Mouse (Mus musculus) MEL (cell line): Measurements from ENCODE around the gene Ablim2. TPM values are rescaled to one million over a fixed set of nuclear protein-coding genes. Genes with fewer than 3 reads are reported as not detected.

Experiments used
- DNase-seq: peaks from one replicate; pipeline ENCODE4 v3.0.0; 2011; ENCODE audit warnings: low read depth, low spot score
- H3K27ac ChIP-seq: 2 replicates; pipeline ENCODE4 v1.5.1; 2012; ENCODE audit warnings: low read depth, mild to moderate bottlenecking, control low read depth, low read length, moderate library complexity; ENCODE audit not compliant: control insufficient read depth
- H3K27me3 ChIP-seq, 2 experiments: fragments of 150-350 bp in 1 of 2; sonication (generic) in 1 of 2; 2 replicates each; pipeline ENCODE4 v1.6.1; 2012; ENCODE audit warnings: low read length in 2 of 2, mild to moderate bottlenecking in 2 of 2, improper control_type of control experiment in 1 of 2, moderate library complexity in 1 of 2; ENCODE audit not compliant: insufficient read depth in 2 of 2, control insufficient read depth in 1 of 2
- H3K36me3 ChIP-seq, 2 experiments: 2 replicates each; pipeline ENCODE4 v1.6.1; 2012 to 2014; ENCODE audit warnings: low read length in 2 of 2, improper control_type of control experiment in 1 of 2, inconsistent platforms in 1 of 2, mild to moderate bottlenecking in 1 of 2; ENCODE audit not compliant: insufficient read depth in 2 of 2, control insufficient read depth in 1 of 2
- H3K4me1 ChIP-seq, 2 experiments: fragments of 150-350 bp in 1 of 2; sonication (generic) in 1 of 2; 2 replicates each; pipeline ENCODE4 v1.6.1; 2012; ENCODE audit warnings: low read length in 2 of 2, improper control_type of control experiment in 1 of 2, mild to moderate bottlenecking in 1 of 2; ENCODE audit not compliant: insufficient read depth in 2 of 2, control insufficient read depth in 1 of 2
- H3K4me3 ChIP-seq, 2 experiments: fragments of 150-350 bp in 1 of 2; sonication (generic) in 1 of 2; 2 replicates each; pipeline ENCODE4 v1.5.1; 2012; ENCODE audit warnings: low read depth in 2 of 2, low read length in 2 of 2, mild to moderate bottlenecking in 2 of 2, moderate library complexity in 2 of 2, control low read depth in 1 of 2, improper control_type of control experiment in 1 of 2; ENCODE audit not compliant: control insufficient read depth in 1 of 2, insufficient read depth in 1 of 2
- H3K79me2 ChIP-seq: 2 replicates; pipeline ENCODE4 v1.6.1; 2012; ENCODE audit warnings: mild to moderate bottlenecking, low read length, moderate library complexity; ENCODE audit not compliant: control insufficient read depth, poor library complexity, insufficient read depth
- H3K9ac ChIP-seq: 2 replicates; pipeline ENCODE4 v1.6.1; 2012; ENCODE audit warnings: low read depth, mild to moderate bottlenecking, control low read depth, low read length, moderate library complexity; ENCODE audit not compliant: control insufficient read depth, poor library complexity, severe bottlenecking
- H3K9me3 ChIP-seq: fragments of 150-350 bp; sonication (generic); replicated peaks from 2 replicates; pipeline ENCODE4 v1.6.1; 2012; ENCODE audit warnings: mild to moderate bottlenecking, low read length, improper control_type of control experiment, moderate library complexity; ENCODE audit not compliant: insufficient read depth
- CTCF ChIP-seq, 3 experiments: IDR thresholded peaks in 2 of 3; conservative IDR thresholded peaks in 1 of 3; 2 replicates each; pipeline ENCODE4 v1.5.1; 2011 to 2012; ENCODE audit warnings: low read length in 3 of 3, low read depth in 2 of 3, mild to moderate bottlenecking in 2 of 3, improper control_type of control experiment in 1 of 3, inconsistent platforms in 1 of 3, mixed read lengths in 1 of 3, moderate library complexity in 1 of 3; ENCODE audit not compliant: control insufficient read depth in 1 of 3, insufficient read depth in 1 of 3, poor library complexity in 1 of 3, severe bottlenecking in 1 of 3
- E2F4 ChIP-seq: IDR thresholded peaks from 2 replicates; pipeline ENCODE4 v1.6.1; 2011; ENCODE audit warnings: low read depth, low read length, improper control_type of control experiment, borderline replicate concordance
- ETS1 ChIP-seq: IDR thresholded peaks from 2 replicates; pipeline ENCODE4 v1.6.1; 2012; ENCODE audit warnings: low read depth, mild to moderate bottlenecking, inconsistent platforms, low read length, improper control_type of control experiment, moderate library complexity
- GABPA ChIP-seq: IDR thresholded peaks from 2 replicates; pipeline ENCODE4 v1.6.1; 2012; ENCODE audit warnings: low read depth, mild to moderate bottlenecking, inconsistent platforms, low read length, improper control_type of control experiment, moderate library complexity
- GATA1 ChIP-seq: IDR thresholded peaks from 2 replicates; pipeline ENCODE4 v1.6.1; 2011; ENCODE audit warnings: low read depth, low read length, improper control_type of control experiment
- KAT2A ChIP-seq: conservative IDR thresholded peaks from 2 replicates; pipeline ENCODE4 v1.6.1; 2012; ENCODE audit warnings: low read depth, low read length, improper control_type of control experiment, inconsistent platforms
- MAZ ChIP-seq: IDR thresholded peaks from 2 replicates; pipeline ENCODE4 v1.6.1; 2012; ENCODE audit warnings: low read depth, mild to moderate bottlenecking, inconsistent platforms, low read length, improper control_type of control experiment
- MYB ChIP-seq: IDR thresholded peaks from 2 replicates; pipeline ENCODE4 v1.6.1; 2011; ENCODE audit warnings: mild to moderate bottlenecking, low read depth, low read length, improper control_type of control experiment
- MYC ChIP-seq: IDR thresholded peaks from 2 replicates; pipeline ENCODE4 v1.6.1; 2011; ENCODE audit warnings: low read depth, mild to moderate bottlenecking, low read length, improper control_type of control experiment, moderate library complexity
- POLR2AphosphoS2 ChIP-seq: IDR thresholded peaks from 2 replicates; pipeline ENCODE4 v1.6.1; 2011; ENCODE audit warnings: low read length, improper control_type of control experiment
- UBTF ChIP-seq: IDR thresholded peaks from 2 replicates; pipeline ENCODE4 v1.6.1; 2012; ENCODE audit warnings: low read depth, mild to moderate bottlenecking, inconsistent platforms, low read length, improper control_type of control experiment, moderate library complexity, borderline replicate concordance; ENCODE audit not compliant: insufficient read depth
- USF2 ChIP-seq, 2 experiments: IDR thresholded peaks; 2 replicates each; pipeline ENCODE4 v1.6.1; 2011 to 2012; ENCODE audit warnings: improper control_type of control experiment in 2 of 2, low read length in 2 of 2, borderline replicate concordance in 1 of 2, inconsistent platforms in 1 of 2, low read depth in 1 of 2, mild to moderate bottlenecking in 1 of 2; ENCODE audit not compliant: insufficient read depth in 1 of 2
- polyA plus RNA-seq, 2 experiments: library from polyadenylated mRNA; stranded (reverse) in 1 of 2; unstranded in 1 of 2; fragments of >175 nt in 1 of 2; fragments of >200 nt in 1 of 2; gene quantifications; 2 replicates each; pipeline versions ENCODE4 v1.2.1 to v1.2.4; 2012; ENCODE audit warnings: low replicate concordance in 2 of 2, low read depth in 1 of 2; ENCODE audit not compliant: insufficient read length in 2 of 2, insufficient read depth in 1 of 2, missing spikeins in 1 of 2
- total RNA-seq: library from RNA; depleted of rRNA; stranded (reverse); fragments of 300-350 nt; gene quantifications from 2 replicates; pipeline ENCODE4 v1.2.3, GENCODE M21; 2012

Ablim2 gene
- total and polyA plus RNA-seq, 3 experiments, result not detected

DNA sequence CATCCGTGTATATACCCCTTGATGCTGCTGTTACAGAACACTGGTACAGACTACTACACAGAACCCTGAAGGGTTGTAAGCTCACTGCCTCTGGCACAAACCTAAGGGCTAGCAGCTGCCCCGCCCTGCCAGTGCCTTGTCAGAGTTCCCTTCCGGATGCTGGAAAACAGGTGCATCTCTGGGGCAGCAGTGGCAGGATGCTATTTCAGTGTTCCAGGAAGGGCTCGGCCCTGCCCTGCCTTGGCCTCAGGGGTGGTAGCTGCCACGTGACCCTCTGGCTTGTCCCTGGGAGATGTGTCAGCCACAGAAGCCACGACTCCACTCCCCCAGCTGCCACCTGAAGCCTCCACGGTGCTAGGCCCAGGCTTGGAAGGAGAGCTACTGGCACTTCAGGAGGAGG, 28.2 kb downstream of the Ablim2 start:
- H3K27ac ChIP-seq, result no peak overlapping the region
- H3K9ac ChIP-seq, result no peak overlapping the region
- TF ChIP-seq MYC (no peak), USF2 (IDR thresholded peaks at IDR 0.05; ENCODE audit: borderline replicate concordance in 1 of 2, insufficient read depth in 1 of 2, low read depth in 1 of 2, low read length in 2 of 2) (no peak), MAZ (no peak), GATA1 (no peak), POLR2AphosphoS2 (no peak)
- H3K4me1 ChIP-seq, result no peaks in the 10 kb centered on the region
- no peak for DNase-seq
- H3K4me3 ChIP-seq, result no peak overlapping the region
- no peaks in the 10 kb centered on the region for H3K36me3 ChIP-seq
- no peaks in the 10 kb centered on the region for H3K27me3 ChIP-seq
- H3K79me2 ChIP-seq, result no peaks in the 10 kb centered on the region
- H3K9me3 ChIP-seq, result no peaks in the 10 kb centered on the region

DNA sequence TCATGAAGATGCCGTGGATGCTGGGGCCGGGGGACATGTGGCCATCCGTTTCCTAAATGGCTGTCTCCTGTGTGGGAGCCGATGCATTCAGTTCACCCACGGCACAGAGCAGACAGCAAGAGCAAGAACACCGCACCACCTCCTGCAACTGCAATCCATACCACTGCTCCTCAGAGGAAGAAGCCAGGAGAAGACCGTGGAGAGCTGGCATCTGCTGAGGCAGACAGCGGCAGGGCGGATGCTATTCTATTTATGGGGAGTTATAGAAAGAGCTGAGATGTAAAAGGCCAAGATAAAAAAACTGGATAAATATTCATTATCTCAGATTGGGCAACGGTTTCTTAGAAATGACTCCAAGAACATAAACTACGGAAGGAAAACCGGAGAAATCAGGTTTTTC, 30.2 kb downstream of the Ablim2 start:
- H3K9ac ChIP-seq, result no peak overlapping the region
- no peaks in the 10 kb centered on the region for H3K79me2 ChIP-seq
- H3K27me3 ChIP-seq, result no peaks in the 10 kb centered on the region
- DNase-seq, result no peak
- no peak overlapping the region for H3K4me3 ChIP-seq
- H3K36me3 ChIP-seq, result no peaks in the 10 kb centered on the region
- no peaks in the 10 kb centered on the region for H3K9me3 ChIP-seq
- H3K4me1 ChIP-seq, result no peaks in the 10 kb centered on the region
- TF ChIP-seq MYB (no peak), UBTF (no peak), E2F4 (no peak), CTCF (IDR thresholded peaks at IDR 0.05 in 2 of 3, conservative IDR thresholded peaks at IDR 0.05 in 1 of 3; ENCODE audit: control insufficient read depth in 1 of 3, insufficient read depth in 1 of 3, low read depth in 2 of 3, low read length in 3 of 3, poor library complexity in 1 of 3, severe bottlenecking in 1 of 3) (no peak), KAT2A (no peak), MYC (no peak), ETS1 (no peak)
- no peak overlapping the region for H3K27ac ChIP-seq

DNA sequence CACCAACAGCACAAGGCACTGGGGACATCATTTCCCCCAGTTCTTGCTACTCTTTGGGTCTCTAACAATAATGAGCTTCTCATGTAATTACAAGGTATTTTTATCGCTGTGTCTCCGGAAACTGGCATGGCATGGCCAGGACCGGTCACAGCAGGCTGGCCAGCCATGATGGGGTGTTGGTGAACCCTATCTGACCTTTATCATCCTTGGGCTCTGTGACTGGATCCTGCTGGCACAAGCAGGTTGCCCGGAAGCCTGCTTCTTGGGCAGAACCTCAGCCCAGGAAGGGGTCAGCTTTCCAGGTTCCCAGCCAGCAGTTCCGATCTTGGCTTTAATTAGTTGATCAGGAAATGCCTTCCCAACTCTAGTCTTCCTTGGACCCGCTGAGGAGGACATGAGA, 31.0 kb downstream of the Ablim2 start:
- Histone ChIP-seq H3K27ac (no peak overlapping the region), H3K4me3 (no peak overlapping the region), H3K4me1 (no peaks in the 10 kb centered on the region), H3K9me3 (no peaks in the 10 kb centered on the region), H3K9ac (no peak overlapping the region), H3K27me3 (no peaks in the 10 kb centered on the region), H3K36me3 (no peaks in the 10 kb centered on the region), H3K79me2 (no peaks in the 10 kb centered on the region)
- no peak for TF ChIP-seq GABPA
- DNase-seq, result no peak
